ENCODE assay signal across 8 mouse cellular contexts in the genomic region with DNA sequence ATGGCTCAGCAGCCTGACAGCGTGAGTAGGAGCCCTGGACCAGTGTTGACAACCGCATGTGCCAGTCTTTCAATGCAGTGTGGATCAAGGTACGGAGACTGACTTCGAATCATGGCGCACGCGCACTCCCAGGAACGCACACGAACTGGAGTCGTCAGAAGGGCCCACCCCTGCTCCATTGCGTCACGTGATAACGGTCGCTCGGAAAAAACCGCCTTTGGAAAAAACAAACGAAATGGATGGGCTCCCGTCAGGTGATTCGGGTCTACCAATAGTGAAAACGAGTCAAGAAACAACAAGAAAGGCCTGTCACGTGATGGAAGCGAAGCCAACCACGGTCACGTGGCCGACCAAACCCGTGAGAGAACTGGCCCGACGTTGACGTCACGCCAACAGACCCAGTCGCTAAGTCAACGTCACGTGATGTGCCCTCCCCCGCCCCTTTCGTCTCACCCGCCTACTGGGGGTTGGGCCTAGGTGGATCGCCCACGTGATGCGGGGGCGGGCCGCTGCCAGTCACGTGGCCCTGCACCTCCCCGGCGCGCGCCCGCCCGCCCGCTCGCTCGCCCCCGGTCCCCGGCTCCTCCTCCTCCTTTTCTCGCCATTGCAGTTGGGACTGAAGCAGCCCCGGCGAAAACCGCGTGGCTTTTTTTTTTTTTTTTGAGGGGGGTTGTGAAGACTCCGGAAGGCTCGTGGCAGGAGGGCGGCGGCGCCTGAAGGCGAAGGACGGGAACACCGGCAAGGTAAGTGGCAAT. TPM values are rescaled to one million over a fixed set of nuclear protein-coding genes. Genes with fewer than 3 reads are reported as not detected.
DNase-seq lines count a peak whose midpoint lies in the region; ATAC-seq and TF ChIP-seq lines count a peak whose summit lies in the region.

A gene (plus strand): TSS at position 515 of the 755 bp plus-strand sequence.

- peak within 1 kb of the TSS; percentile 80 for H3K9ac ChIP-seq in heart, embryonic 15.5 days
- peak within 1 kb of the TSS; percentile 74 for H3K9ac ChIP-seq in liver, embryonic 14.5 days (replicated peaks)
- peak within 1 kb of the TSS; percentile 97 for H3K9ac ChIP-seq in neural tube, embryonic 11.5 days (ENCODE audit: low read length)
- peak within 1 kb of the TSS; percentile 64 for H3K9ac ChIP-seq in stomach, postnatal 0 days (ENCODE audit: low read length)

- WGBS in forebrain, embryonic 10.5 days: under 1% methylated on average over 66 of the region's 66 CpGs
- WGBS in heart, embryonic 15.5 days: under 1% methylated on average over 57 of the region's 66 CpGs
- WGBS in liver, embryonic 14.5 days (ENCODE audit: insufficient replicate concordance): under 1% methylated on average over 65 of the region's 66 CpGs
- WGBS in neural tube, embryonic 11.5 days: under 1% methylated on average over 59 of the region's 66 CpGs
- under 1% methylated on average over 66 of the region's 66 CpGs for WGBS in stomach, postnatal 0 days

- no peak for TF ChIP-seq CTCF in liver, embryonic 14.5 days (IDR thresholded peaks at IDR 0.05; ENCODE audit: low read depth)
- TF ChIP-seq CTCF in stomach, postnatal 0 days (IDR thresholded peaks at IDR 0.05; ENCODE audit: low read depth): no peak

- H3K36me3 ChIP-seq in forebrain, embryonic 10.5 days (replicated peaks): peaks cover 31% of the 10 kb centered on the region
- H3K36me3 ChIP-seq in heart, embryonic 15.5 days: 0 out of 2 replicates have a peak, but pooled peaks cover 3% of the 10 kb centered on the region
- H3K36me3 ChIP-seq in liver, embryonic 14.5 days (replicated peaks; ENCODE audit: control insufficient read depth, insufficient read depth, low read depth): no peaks in the 10 kb centered on the region
- H3K36me3 ChIP-seq in neural tube, embryonic 11.5 days (ENCODE audit: control insufficient read depth, insufficient read depth, low read length): no peaks in the 10 kb centered on the region
- H3K36me3 ChIP-seq in stomach, postnatal 0 days (ENCODE audit: control insufficient read depth, insufficient read depth, low read length): no peaks in the 10 kb centered on the region

- H3K9me3 ChIP-seq in forebrain, embryonic 10.5 days: no peaks in the 10 kb centered on the region
- no peaks in the 10 kb centered on the region for H3K9me3 ChIP-seq in heart, embryonic 15.5 days (replicated peaks)
- no peaks in the 10 kb centered on the region for H3K9me3 ChIP-seq in liver, embryonic 14.5 days (ENCODE audit: control insufficient read depth, low read length)
- H3K9me3 ChIP-seq in neural tube, embryonic 11.5 days (ENCODE audit: control insufficient read depth, low read length): no peaks in the 10 kb centered on the region
- no peaks in the 10 kb centered on the region for H3K9me3 ChIP-seq in stomach, postnatal 0 days (ENCODE audit: control insufficient read depth, low read length)

- peak; percentile 62 for TF ChIP-seq EP300 in liver, embryonic 14.5 days (IDR thresholded peaks at IDR 0.05; ENCODE audit: low read depth)
- peak; percentile 7 for TF ChIP-seq EP300 in stomach, postnatal 0 days (optimal IDR thresholded peaks at IDR 0.05)

- ATAC-seq in heart, embryonic 15.5 days (replicated peaks; ENCODE audit: insufficient number of reproducible peaks, insufficient read depth, low FRiP score, low read depth): peak; percentile 89
- ATAC-seq in liver, embryonic 14.5 days (ENCODE audit: insufficient read depth): peak; percentile 88
- peak; percentile 92 for ATAC-seq in neural tube, embryonic 11.5 days (ENCODE audit: insufficient read depth, low FRiP score, low TSS enrichment)
- peak; percentile 96 for ATAC-seq in stomach, postnatal 0 days (ENCODE audit: low FRiP score, low TSS enrichment)

- peak; percentile 99 to 100 for DNase-seq in CD8-positive naive resting alpha-beta T cell, adult 2 months (ENCODE audit: low read depth in 2 of 2, low spot score in 2 of 2)
- peak; percentile 99 for DNase-seq in c-Kit-positive CD71-negative TER-119-negative erythroid progenitor cells, embryonic 14.5 days (ENCODE audit: low read depth)
- peak; percentile 100 for DNase-seq in forebrain, embryonic 10.5 days (ENCODE audit: extremely low spot score, low spot score)
- DNase-seq in kidney, postnatal 25 days: peak; percentile 100
- peak; percentile 100 for DNase-seq in liver, embryonic 14.5 days (ENCODE audit: low read depth in 3 of 3, low spot score in 3 of 3)
- DNase-seq in neural tube, embryonic 11.5 days (ENCODE audit: low spot score): peak; percentile 100
- DNase-seq in stomach, postnatal 0 days (ENCODE audit: low spot score): peak; percentile 100

- peak within 1 kb of the TSS; percentile 92 for H3K27ac ChIP-seq in forebrain, embryonic 10.5 days
- H3K27ac ChIP-seq in heart, embryonic 15.5 days: peak within 1 kb of the TSS; percentile 92
- peak within 1 kb of the TSS; percentile 90 for H3K27ac ChIP-seq in liver, embryonic 14.5 days
- peak within 1 kb of the TSS; percentile 81 for H3K27ac ChIP-seq in neural tube, embryonic 11.5 days (ENCODE audit: low read depth, low read length)
- peak within 1 kb of the TSS; percentile 74 for H3K27ac ChIP-seq in stomach, postnatal 0 days (replicated peaks)

- peak within 1 kb of the TSS; percentile 71 for H3K4me2 ChIP-seq in heart, embryonic 15.5 days
- H3K4me2 ChIP-seq in liver, embryonic 14.5 days (ENCODE audit: low read depth): peak within 1 kb of the TSS; percentile 94
- peak within 1 kb of the TSS; percentile 88 for H3K4me2 ChIP-seq in neural tube, embryonic 11.5 days (ENCODE audit: low read depth)
- H3K4me2 ChIP-seq in stomach, postnatal 0 days (replicated peaks; ENCODE audit: low read depth): peak within 1 kb of the TSS; percentile 80

- peaks cover 24% of the 10 kb centered on the region for H3K4me1 ChIP-seq in forebrain, embryonic 10.5 days
- H3K4me1 ChIP-seq in heart, embryonic 15.5 days (replicated peaks): peaks cover 23% of the 10 kb centered on the region
- H3K4me1 ChIP-seq in liver, embryonic 14.5 days (replicated peaks; ENCODE audit: control insufficient read depth in 2 of 2, insufficient read depth in 2 of 2, low read length in 1 of 2): peaks cover 7 to 8% of the 10 kb centered on the region in 2 experiments
- H3K4me1 ChIP-seq in neural tube, embryonic 11.5 days (ENCODE audit: control insufficient read depth, insufficient read depth, low read length): peaks cover 7% of the 10 kb centered on the region; the same call in 1 of the 2 replicates
- no peaks in the 10 kb centered on the region for H3K4me1 ChIP-seq in stomach, postnatal 0 days (replicated peaks; ENCODE audit: control insufficient read depth, insufficient read depth)

- no peaks in the 10 kb centered on the region for H3K27me3 ChIP-seq in forebrain, embryonic 10.5 days (ENCODE audit: poor library complexity, severe bottlenecking)
- 0 out of 2 replicates have a peak, but pooled peaks cover 4% of the 10 kb centered on the region for H3K27me3 ChIP-seq in heart, embryonic 15.5 days
- H3K27me3 ChIP-seq in liver, embryonic 14.5 days (ENCODE audit: control insufficient read depth, insufficient read depth, low read length): 0 out of 2 replicates have a peak, but pooled peaks cover 4% of the 10 kb centered on the region
- no peaks in the 10 kb centered on the region for H3K27me3 ChIP-seq in neural tube, embryonic 11.5 days (ENCODE audit: control insufficient read depth, insufficient read depth, low read length)
- no peaks in the 10 kb centered on the region for H3K27me3 ChIP-seq in stomach, postnatal 0 days (ENCODE audit: control insufficient read depth, insufficient read depth, low read length)

- H3K4me3 ChIP-seq in forebrain, embryonic 10.5 days: peak within 1 kb of the TSS; percentile 68
- H3K4me3 ChIP-seq in heart, embryonic 15.5 days: peak within 1 kb of the TSS; percentile 89
- peak within 1 kb of the TSS; percentile 72 to 88 for H3K4me3 ChIP-seq in liver, embryonic 14.5 days (ENCODE audit: insufficient read depth in 1 of 2, low read depth in 2 of 2, low read length in 2 of 2)
- H3K4me3 ChIP-seq in neural tube, embryonic 11.5 days (ENCODE audit: low read depth, low read length): peak within 1 kb of the TSS; percentile 79
- H3K4me3 ChIP-seq in stomach, postnatal 0 days (ENCODE audit: low read depth, low read length): peak within 1 kb of the TSS; percentile 68

RNA-seq across cellular contexts. Expression of the gene that starts here (rescaled TPM):
- 328 and 336 TPM in 2 replicates for polyA plus RNA-seq in forebrain, embryonic 10.5 days (2016; fragmentation: Nextera tagmentation; extraction: Ambion mirVana)
- polyA plus RNA-seq in heart, embryonic 15.5 days (2015; fragmentation: Nextera tagmentation; extraction: Ambion mirVana): 88.1 and 118 TPM in 2 replicates
- 23.3 and 28.2 TPM in 2 replicates for polyA plus RNA-seq in liver, embryonic 14.5 days (2012; rRNA removed)
- 33.5 and 36.8 TPM in 2 replicates for polyA plus RNA-seq in liver, embryonic 14.5 days (2014; fragmentation: Nextera tagmentation; extraction: Ambion mirVana)
- polyA plus RNA-seq in neural tube, embryonic 11.5 days (2014; fragmentation: Nextera tagmentation; extraction: Ambion mirVana): 270 and 288 TPM in 2 replicates
- 41.4 and 45.2 TPM in 2 replicates for polyA plus RNA-seq in stomach, postnatal 0 days (2015; fragmentation: Nextera tagmentation; extraction: Ambion mirVana)

Comparison
In these comparisons a context has a peak if more than half of its experiments do, and no peak if none do; other contexts are left out.
1. Peak in every context shown above with its lines: DNase-seq, ATAC-seq, H3K4me3 ChIP-seq and H3K27ac ChIP-seq.